9 mouse cellular contexts compared by ENCODE assay signal in the genomic region with DNA sequence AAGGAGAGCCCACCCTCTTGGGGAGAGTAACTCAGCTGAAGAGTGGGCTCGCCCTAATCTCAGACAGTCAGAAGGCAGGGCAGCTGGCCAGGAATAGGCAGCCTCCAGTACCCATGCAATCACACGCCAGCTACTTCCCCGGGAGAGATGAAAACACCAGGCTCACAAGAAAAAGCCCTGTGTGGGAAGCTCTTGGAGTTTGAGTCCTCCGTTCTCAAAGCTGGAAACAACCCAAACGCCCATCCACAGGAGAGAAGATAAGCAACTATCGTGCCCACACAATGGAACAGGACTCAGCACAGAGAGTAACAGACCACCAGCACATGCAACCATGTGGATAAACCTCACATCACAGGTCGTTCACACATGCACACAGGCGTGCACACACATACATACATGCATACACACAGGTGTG. TPM values are rescaled to one million over a fixed set of nuclear protein-coding genes. Genes with fewer than 3 reads are reported as not detected.
DNase-seq lines count a peak whose midpoint lies in the region; ATAC-seq and TF ChIP-seq lines count a peak whose summit lies in the region.
"Had no signal": no experiment of that assay in that cellular context is flagged by ENCODE, and none has a peak within 500 bp of the region (broad histone marks: within the 10 kb centered on the region; RNA-seq: fewer than 3 reads in every experiment).

No protein-coding gene starts in this region.

- H3K9me3 ChIP-seq in megakaryocyte, embryonic 14.5 days, result peaks cover 5% of the 10 kb centered on the region; the same call in 1 of the 2 replicates
- no peaks in the 10 kb centered on the region for H3K9me3 ChIP-seq in heart, embryonic 15.5 days (replicated peaks)
- H3K9me3 ChIP-seq in limb, embryonic 14.5 days (ENCODE audit: control insufficient read depth, low read length), result no peaks in the 10 kb centered on the region

- H3K27me3 ChIP-seq in megakaryocyte, embryonic 14.5 days (replicated peaks), result no peaks in the 10 kb centered on the region
- H3K27me3 ChIP-seq in heart, embryonic 15.5 days, result no peaks in the 10 kb centered on the region
- no peaks in the 10 kb centered on the region for H3K27me3 ChIP-seq in limb, embryonic 14.5 days (ENCODE audit: control insufficient read depth, insufficient read depth, low read length)

- peak overlapping the region; percentile 83 for H3K4me3 ChIP-seq in megakaryocyte, embryonic 14.5 days (replicated peaks)
- H3K4me3 ChIP-seq in heart, embryonic 15.5 days, result no peak overlapping the region
- H3K4me3 ChIP-seq in limb, embryonic 14.5 days (replicated peaks; ENCODE audit: low read length), result no peak overlapping the region

- peaks cover 98% of the 10 kb centered on the region for H3K4me1 ChIP-seq in megakaryocyte, embryonic 14.5 days
- peaks cover 78% of the 10 kb centered on the region for H3K4me1 ChIP-seq in heart, embryonic 15.5 days (replicated peaks)
- peaks cover 19% of the 10 kb centered on the region for H3K4me1 ChIP-seq in limb, embryonic 14.5 days (ENCODE audit: control insufficient read depth, insufficient read depth, low read length)

- 22% methylated on average over 8 of the region's 8 CpGs for WGBS in heart, embryonic 15.5 days
- 73% methylated on average over 8 of the region's 8 CpGs for WGBS in limb, embryonic 14.5 days

- DNase-seq in limb, embryonic 14.5 days (ENCODE audit: low spot score), result no peak
- peak; percentile 68 to 74 for DNase-seq in right cerebral cortex, postnatal 36 days (ENCODE audit: low spot score in 2 of 2)
- DNase-seq in spleen, adult 18-20 months, result no peak
- no peak for DNase-seq in gastrocnemius, postnatal 4 days (ENCODE audit: low spot score in 2 of 2)
- DNase-seq in MN1 (ENCODE audit: low spot score), result no peak

- no peak for TF ChIP-seq POLR2A in limb, embryonic 14.5 days (IDR thresholded peaks at IDR 0.05; ENCODE audit: borderline replicate concordance, extremely low read depth, insufficient read depth, insufficient read length)

- no peak for ATAC-seq in megakaryocyte, adult 5-6 weeks (ENCODE audit: poor library complexity, severe bottlenecking)
- peak; percentile 51; the same call in 1 of the 2 replicates for ATAC-seq in heart, embryonic 15.5 days (replicated peaks; ENCODE audit: insufficient number of reproducible peaks, insufficient read depth, low FRiP score, low read depth)
- no peak for ATAC-seq in limb, embryonic 14.5 days (ENCODE audit: low FRiP score, low read depth)

- peaks cover 49% of the 10 kb centered on the region for H3K36me3 ChIP-seq in megakaryocyte, embryonic 14.5 days (replicated peaks; ENCODE audit: low read length)
- H3K36me3 ChIP-seq in heart, embryonic 15.5 days, result no peaks in the 10 kb centered on the region
- no peaks in the 10 kb centered on the region for H3K36me3 ChIP-seq in limb, embryonic 14.5 days (ENCODE audit: control insufficient read depth, insufficient read depth, low read length)

- H3K4me2 ChIP-seq in heart, embryonic 15.5 days, result peak overlapping the region; percentile 15
- no peak overlapping the region for H3K4me2 ChIP-seq in limb, embryonic 14.5 days (replicated peaks; ENCODE audit: low read depth, low read length, severe bottlenecking)

- peak overlapping the region; percentile 76 for H3K27ac ChIP-seq in heart, embryonic 15.5 days
- H3K27ac ChIP-seq in limb, embryonic 14.5 days (replicated peaks; ENCODE audit: low read depth, low read length), result no peak overlapping the region

- 0 out of 2 replicates have a peak overlapping the region, but pooled peaks have one; percentile 5 for H3K9ac ChIP-seq in heart, embryonic 15.5 days
- H3K9ac ChIP-seq in limb, embryonic 14.5 days (ENCODE audit: low read depth, low read length, severe bottlenecking), result 0 out of 2 replicates have a peak overlapping the region, but pooled peaks have one; percentile 17

RNA-seq across cellular contexts. Expression of gene Mapkapk2, which starts 23.1 kb away (rescaled TPM):
- 178 and 286 TPM in 2 replicates for polyA plus RNA-seq in megakaryocyte, embryonic 14.5 days (2012; ENCODE audit: insufficient read depth, low replicate concordance)
- 210 and 215 TPM in 2 replicates for total RNA-seq in megakaryocyte, adult 5-6 weeks (2015)
- 210 and 216 TPM in 2 replicates for total RNA-seq in megakaryocyte, adult 5-6 weeks (2017)
- 57.5 and 69.4 TPM in 2 replicates for polyA plus RNA-seq in heart, embryonic 15.5 days (2015; fragmentation: Nextera tagmentation; extraction: Ambion mirVana)
- 60.9 and 70.0 TPM in 2 replicates for polyA plus RNA-seq in limb, embryonic 14.5 days (2012; rRNA removed)
- 49.9 and 51.6 TPM in 2 replicates for polyA plus RNA-seq in limb, embryonic 14.5 days (2014; fragmentation: Nextera tagmentation; extraction: Ambion mirVana)
- 100 to 1,000 TPM; 159 to 163 TPM for total RNA-seq in gastrocnemius, postnatal 4 days (2021)

RNA-seq across cellular contexts. Expression of gene Il10, which starts 54.9 kb away (rescaled TPM):
- not detected in 2 replicates for polyA plus RNA-seq in megakaryocyte, embryonic 14.5 days (2012; ENCODE audit: insufficient read depth, low replicate concordance)
- total RNA-seq in megakaryocyte, adult 5-6 weeks (2015), result not detected in 2 replicates
- 0.49 TPM in 1 of 2 replicates, not detected in the other for total RNA-seq in megakaryocyte, adult 5-6 weeks (2017)
- polyA plus RNA-seq in heart, embryonic 15.5 days (2015; fragmentation: Nextera tagmentation; extraction: Ambion mirVana), result 0.42 TPM in 1 of 2 replicates, not detected in the other
- 0.05 and 0.06 TPM in 2 replicates for polyA plus RNA-seq in limb, embryonic 14.5 days (2012; rRNA removed)
- polyA plus RNA-seq in limb, embryonic 14.5 days (2014; fragmentation: Nextera tagmentation; extraction: Ambion mirVana), result not detected in 2 replicates
- total RNA-seq in gastrocnemius, postnatal 4 days (2021), result not detected
- total RNA-seq: neutrophil, adult 5-6 weeks had no signal

Comparison
In these comparisons a context has a peak if more than half of its experiments do, and no peak if none do; other contexts are left out.
1. DNase-seq: peak in right cerebral cortex, postnatal 36 days (2 of 2); none in limb, embryonic 14.5 days (single experiment), spleen, adult 18-20 months (0 of 2), gastrocnemius, postnatal 4 days (0 of 2) and MN1 (single experiment).